Mouse (Mus musculus): ENCODE data around the gene Slfn3. TPM values are rescaled to one million over a fixed set of nuclear protein-coding genes. Genes with fewer than 3 reads are reported as not detected.
"Not testable (repeated sequence)": the region's sequence is repeated elsewhere in the genome, so short reads cannot be mapped to it uniquely, and the experiment has no call there.

Slfn3 gene
- polyA plus RNA-seq, 1 experiment from 2014 or later, result not detected

DNA sequence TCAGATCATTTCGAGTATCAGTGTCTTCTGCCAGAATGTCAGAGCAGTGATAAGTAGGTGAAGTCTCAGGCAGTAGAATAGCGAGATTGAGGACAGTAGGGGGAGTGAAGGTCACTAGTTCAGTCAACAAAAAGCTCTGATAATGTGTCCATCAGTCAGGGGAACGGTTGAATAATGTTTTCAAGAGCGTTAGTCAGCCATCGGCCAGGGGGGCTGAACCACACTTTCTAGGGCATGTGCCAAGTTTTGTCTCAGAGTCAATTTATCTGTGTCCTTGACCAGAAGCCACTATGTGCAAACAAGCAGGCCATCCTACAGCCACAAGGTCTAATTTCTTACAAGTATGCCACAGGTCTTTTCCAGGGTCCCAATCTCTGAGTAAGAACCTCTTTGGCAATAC is 66.1 kb downstream of the Slfn3 start:
- not testable (repeated sequence) for H3K9ac ChIP-seq; H3K4me2 ChIP-seq (replicated peaks); H3K4me3 ChIP-seq (replicated peaks; ENCODE audit: low read length); H3K27ac ChIP-seq; H3K36me3 ChIP-seq (replicated peaks; ENCODE audit: control insufficient read depth, insufficient read depth); DNase-seq (ENCODE audit: low spot score); ATAC-seq (ENCODE audit: low FRiP score); H3K27me3 ChIP-seq (ENCODE audit: control insufficient read depth, insufficient read depth, low read length); H3K4me1 ChIP-seq (replicated peaks; ENCODE audit: control insufficient read depth, insufficient read depth, low read length); H3K9me3 ChIP-seq (ENCODE audit: control insufficient read depth, low read length)
- WGBS, result 62% methylated on average over 5 of the region's 5 CpGs

DNA sequence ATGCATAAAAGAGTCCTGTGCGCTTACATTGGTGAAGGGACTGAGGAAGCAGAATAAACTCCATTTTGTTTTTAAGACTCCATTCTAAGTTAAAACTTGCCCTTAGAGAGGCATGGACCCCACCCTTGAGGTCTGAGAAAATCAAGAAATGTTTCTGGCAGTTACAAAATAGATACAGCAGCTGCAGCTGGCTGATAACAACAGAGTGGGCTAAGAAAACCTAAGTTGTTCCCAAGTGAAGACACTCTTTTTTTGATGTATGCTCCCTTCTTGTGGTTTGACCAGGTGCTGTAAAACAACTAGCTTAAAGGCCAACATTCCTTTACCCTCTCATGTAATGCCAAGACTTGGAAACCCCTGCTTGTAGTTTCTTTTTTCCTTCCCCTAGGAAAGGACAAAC is 71.5 kb downstream of the Slfn3 start:
- Histone ChIP-seq H3K27ac (no peak overlapping the region), H3K9me3 (ENCODE audit: control insufficient read depth, low read length) (no peaks in the 10 kb centered on the region), H3K4me3 (replicated peaks; ENCODE audit: low read length) (no peak overlapping the region), H3K27me3 (ENCODE audit: control insufficient read depth, insufficient read depth, low read length) (no peaks in the 10 kb centered on the region), H3K9ac (no peak overlapping the region), H3K4me2 (replicated peaks) (no peak overlapping the region), H3K4me1 (replicated peaks; ENCODE audit: control insufficient read depth, insufficient read depth, low read length) (no peaks in the 10 kb centered on the region), H3K36me3 (replicated peaks; ENCODE audit: control insufficient read depth, insufficient read depth) (no peaks in the 10 kb centered on the region)
- 100% methylated on average over 1 of the region's 1 CpGs for WGBS
- ATAC-seq (ENCODE audit: low FRiP score) (no peak), DNase-seq (ENCODE audit: low spot score) (no peak)

DNA sequence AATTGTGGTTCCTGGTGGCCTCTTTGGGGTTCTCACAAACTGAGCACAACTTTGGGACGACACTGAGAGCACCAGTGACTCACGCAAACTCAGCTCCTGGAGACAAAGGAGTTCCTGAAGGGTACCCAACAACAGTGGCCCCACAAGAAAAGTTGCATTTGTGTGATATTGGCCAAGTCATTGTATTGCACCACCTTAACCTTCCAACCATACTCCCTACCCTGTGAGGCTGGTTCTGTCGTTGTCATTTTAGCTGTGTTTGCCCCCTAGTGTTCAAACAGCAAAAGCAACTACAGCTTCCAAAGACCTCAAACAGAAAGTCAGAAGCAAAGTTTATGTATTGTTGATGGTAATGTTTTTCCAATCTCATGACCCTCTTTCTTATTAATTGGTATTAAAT is 72.0 kb downstream of the Slfn3 start:
- no peak overlapping the region for H3K4me3 ChIP-seq (replicated peaks; ENCODE audit: low read length)
- no peaks in the 10 kb centered on the region for H3K36me3 ChIP-seq (replicated peaks; ENCODE audit: control insufficient read depth, insufficient read depth)
- no peak overlapping the region for H3K9ac ChIP-seq
- ATAC-seq (ENCODE audit: low FRiP score) (no peak), DNase-seq (ENCODE audit: low spot score) (peak; percentile 26)
- no peak overlapping the region for H3K27ac ChIP-seq
- H3K4me2 ChIP-seq (replicated peaks), result no peak overlapping the region
- no peaks in the 10 kb centered on the region for H3K27me3 ChIP-seq (ENCODE audit: control insufficient read depth, insufficient read depth, low read length)
- no peaks in the 10 kb centered on the region for H3K4me1 ChIP-seq (replicated peaks; ENCODE audit: control insufficient read depth, insufficient read depth, low read length)
- H3K9me3 ChIP-seq (ENCODE audit: control insufficient read depth, low read length), result no peaks in the 10 kb centered on the region
- WGBS, result 64% methylated on average over 3 of the region's 3 CpGs

Other genes starting within 250 kb of the Slfn3 start
- 1.4 and 1.6 TPM in 2 replicates for gene Slfn5, start 240.0 kb upstream of the Slfn3 start, polyA plus RNA-seq (2014; fragmentation: Nextera tagmentation; extraction: Ambion mirVana)
- gene Slfn9, start 199.5 kb upstream of the Slfn3 start, polyA plus RNA-seq (2014; fragmentation: Nextera tagmentation; extraction: Ambion mirVana), result 1.8 and 2.7 TPM in 2 replicates
- 0.21 and 0.27 TPM in 2 replicates for gene Slfn8, start 170.5 kb upstream of the Slfn3 start, polyA plus RNA-seq (2014; fragmentation: Nextera tagmentation; extraction: Ambion mirVana)
- 1.3 and 1.4 TPM in 2 replicates for gene Slfn2, start 126.2 kb upstream of the Slfn3 start, polyA plus RNA-seq (2014; fragmentation: Nextera tagmentation; extraction: Ambion mirVana)
- 0.11 TPM in 1 of 2 replicates, not detected in the other for gene Slfn1, start 74.5 kb upstream of the Slfn3 start, polyA plus RNA-seq (2014; fragmentation: Nextera tagmentation; extraction: Ambion mirVana)
- 0.14 TPM in 1 of 2 replicates, not detected in the other for gene Slfn4, start 16.1 kb upstream of the Slfn3 start, polyA plus RNA-seq (2014; fragmentation: Nextera tagmentation; extraction: Ambion mirVana)
- gene Slfn14, start 95.4 kb downstream of the Slfn3 start, polyA plus RNA-seq (2014; fragmentation: Nextera tagmentation; extraction: Ambion mirVana), result 0.05 TPM in 1 of 2 replicates, not detected in the other
- 154 and 180 TPM in 2 replicates for gene Ap2b1, start 107.7 kb downstream of the Slfn3 start, polyA plus RNA-seq (2014; fragmentation: Nextera tagmentation; extraction: Ambion mirVana)
- gene Pex12, start 111.3 kb downstream of the Slfn3 start, polyA plus RNA-seq (2014; fragmentation: Nextera tagmentation; extraction: Ambion mirVana), result 14.9 and 15.1 TPM in 2 replicates
- 27.1 and 28.6 TPM in 2 replicates for gene Rasl10b, start 217.8 kb downstream of the Slfn3 start, polyA plus RNA-seq (2014; fragmentation: Nextera tagmentation; extraction: Ambion mirVana)
- gene Gas2l2, start 238.1 kb downstream of the Slfn3 start, polyA plus RNA-seq (2014; fragmentation: Nextera tagmentation; extraction: Ambion mirVana), result 0.97 and 1.5 TPM in 2 replicates
- 0.39 and 0.60 TPM in 2 replicates for gene 1700020L24Rik, start 246.3 kb downstream of the Slfn3 start, polyA plus RNA-seq (2014; fragmentation: Nextera tagmentation; extraction: Ambion mirVana)